Mouse (Mus musculus) left cerebral cortex, postnatal 4 days (tissue): ENCODE measurements at regions not wholly inside any gene's neighbourhood (a gene's known extent, or its start where the extent isn't known, plus 50 kb on each side); places are given as distances from the start of the nearest gene placed in this dataset.

ENCODE experiments used
- DNase-seq: peaks from one replicate; pipeline ENCODE4 v3.0.0-alpha.2; 2022
- intact Hi-C: fragments of 180-260 bp; cut with DNase I; formaldehyde crosslinking; loops from one replicate; pipeline ENCODE4 v1.15.1; 2025

DNA sequence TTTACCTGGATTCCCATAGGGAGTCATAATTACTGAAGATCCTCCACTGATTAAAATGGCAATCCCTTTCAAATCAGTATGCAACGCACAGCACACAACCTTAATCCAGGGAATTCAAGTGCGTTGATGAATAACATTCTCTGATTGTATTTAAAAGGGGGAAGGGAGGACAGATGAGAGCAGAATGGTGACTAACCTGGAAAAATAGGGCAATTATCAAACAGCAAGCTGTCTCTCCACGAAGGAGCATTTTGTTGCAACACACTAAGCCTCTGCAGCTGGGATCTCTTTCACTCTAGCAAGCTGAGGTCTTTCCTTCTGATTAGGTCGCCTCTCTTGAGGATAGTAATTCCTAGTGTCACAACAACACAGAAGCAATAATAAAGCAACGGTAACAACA lies 501.5 kb downstream of the Tusc1 start:
- no peak for DNase-seq
- intact Hi-C loops: no loop called here

- intact Hi-C loops: no loop called here
- no peak for DNase-seq
Measured at GRCm38 (mm10) chr4:92831181-92831715, 504.1 kb downstream of the Tusc1 start.

DNA sequence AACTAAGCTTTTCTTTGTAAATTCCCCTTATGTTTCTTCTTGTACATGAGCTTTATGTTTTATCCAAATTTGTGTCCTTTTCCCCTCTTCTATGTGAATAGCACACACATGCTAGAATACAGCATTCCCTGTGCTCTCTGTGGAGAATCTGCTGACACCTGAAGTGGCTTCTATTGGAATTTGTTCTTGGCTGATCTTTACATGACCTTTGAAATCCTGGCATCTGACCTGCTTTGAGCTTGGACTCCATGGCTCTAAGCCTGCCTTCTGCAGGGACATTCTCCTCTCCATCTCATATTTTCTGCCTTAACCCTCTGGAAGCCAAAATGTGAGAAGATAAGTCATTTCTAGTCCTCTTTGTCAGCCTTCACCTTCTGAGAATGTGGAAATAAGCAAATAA lies 507.5 kb downstream of the Tusc1 start:
- intact Hi-C loops: no loop called here
- DNase-seq: no peak

DNA sequence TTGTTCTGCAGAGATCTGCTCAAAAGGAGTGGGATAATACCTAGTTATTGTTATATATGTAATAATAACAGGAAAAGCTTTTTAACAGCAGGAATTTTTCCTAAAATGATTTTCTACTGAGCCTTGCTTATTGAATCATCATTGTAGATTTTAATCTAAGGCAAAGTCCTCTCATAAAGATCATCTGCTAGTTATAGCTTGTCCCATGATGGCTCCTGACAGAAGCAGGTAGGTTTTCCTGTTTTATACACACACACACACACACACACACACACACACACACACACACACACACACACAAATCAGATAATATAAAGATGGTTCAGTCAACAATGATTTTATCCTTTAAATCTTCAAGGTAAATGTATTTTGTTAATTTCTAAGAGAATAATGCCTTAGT lies 507.9 kb downstream of the Tusc1 start:
- DNase-seq: no peak

GRCm38 (mm10) chr4:92826981-92827380 lies 508.3 kb downstream of the Tusc1 start:
- intact Hi-C loops: no loop called here
- no peak for DNase-seq

More for the DNA sequence above, 507.9 kb downstream of the Tusc1 start:
- intact Hi-C loops: no loop called here

DNA sequence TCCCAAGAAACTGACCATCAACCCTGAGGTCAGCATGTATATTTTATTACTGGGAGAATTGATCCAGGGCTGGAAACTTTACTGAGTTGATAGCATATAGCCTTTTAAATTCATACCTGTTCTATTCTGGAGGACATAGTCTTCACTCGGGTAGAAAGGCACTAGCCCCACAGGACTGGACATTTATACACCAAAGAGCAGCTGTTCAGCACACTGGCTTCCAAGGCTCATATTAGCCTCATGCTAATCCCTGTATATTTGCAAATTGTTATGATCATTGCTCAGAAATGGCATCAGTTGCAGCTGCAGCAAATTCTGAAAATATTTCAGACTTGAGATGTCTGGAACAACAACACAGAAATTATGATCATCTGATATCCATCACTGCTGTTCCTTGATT lies 547.2 kb downstream of the Tusc1 start:
- DNase-seq: no peak
- intact Hi-C loops: no loop called here

GRCm38 (mm10) chr4:92778076-92778475 lies 557.2 kb downstream of the Tusc1 start:
- no peak for DNase-seq
- intact Hi-C loops: no loop called here

GRCm38 (mm10) chr4:92748070-92748469 lies 556.5 kb upstream of the Gm12666 start:
- intact Hi-C loops: no loop called here

GRCm38 (mm10) chr4:92746233-92746632 lies 554.7 kb upstream of the Gm12666 start:
- DNase-seq: no peak
- intact Hi-C loops: no loop called here

More at GRCm38 (mm10) chr4:92748070-92748469, 556.5 kb upstream of the Gm12666 start:
- DNase-seq: peak; percentile 24

DNA sequence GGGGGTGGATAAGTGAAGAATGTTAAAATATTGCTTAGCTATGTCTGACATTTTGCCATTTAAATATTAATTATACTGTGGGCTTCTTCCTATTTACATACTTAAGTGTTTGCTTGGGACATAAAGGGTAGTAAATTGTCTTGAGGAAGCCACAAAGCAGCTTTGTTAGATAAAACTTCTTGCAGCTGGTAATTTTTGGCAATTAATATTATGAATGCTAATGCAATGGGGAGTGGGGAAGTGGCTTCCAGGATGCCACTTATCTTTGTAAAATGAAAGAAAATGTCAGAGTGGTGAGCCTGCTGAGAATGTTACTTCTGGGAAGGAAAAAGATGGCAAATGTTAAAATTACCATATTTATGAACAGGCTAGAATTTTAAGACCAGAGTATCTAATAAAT lies 511.2 kb upstream of the Gm12666 start:
- intact Hi-C loops: no loop called here
- no peak for DNase-seq
